ENCODE assay signal across 8 mouse cellular contexts in genomic region chr19:18631644-18632219, GRCm38 (mm10). TPM values are rescaled to one million over a fixed set of nuclear protein-coding genes. Genes with fewer than 3 reads are reported as not detected.
A peak's percentile ranks its signal among the peaks of the same experiment; 100 is the strongest.
DNase-seq lines count a peak whose midpoint lies in the region; ATAC-seq and TF ChIP-seq lines count a peak whose summit lies in the region.

Gene Ostf1, minus strand, starts transcription at chr19:18631823.
Gene Nmrk1, plus strand, starts transcription at chr19:18631950.

- 1% methylated on average over 51 of the region's 51 CpGs for WGBS in forebrain, embryonic 16.5 days
- 1% methylated on average over 49 of the region's 51 CpGs for WGBS in lung, embryonic 14.5 days
- under 1% methylated on average over 51 of the region's 51 CpGs for WGBS in olfactory bulb, adult 2 months
- 1% methylated on average over 51 of the region's 51 CpGs for WGBS in thymus, adult 2 months

- intact Hi-C loops in heart, postnatal 36 days (cut with DNase I), result loop anchor here (2.0 to 10.0 kb wide), 2 partner anchors 15 to 203 kb away; no protein-coding TSS in a partner anchor

- peak within 1 kb of the TSS; percentile 98 for H3K4me2 ChIP-seq in forebrain, embryonic 16.5 days (ENCODE audit: low read length)
- peak within 1 kb of the TSS; percentile 67 for H3K4me2 ChIP-seq in lung, embryonic 14.5 days

- peak within 1 kb of the TSS; percentile 63 for H3K9ac ChIP-seq in forebrain, embryonic 16.5 days (replicated peaks; ENCODE audit: low read depth, low read length)
- peak within 1 kb of the TSS; percentile 73 for H3K9ac ChIP-seq in lung, embryonic 14.5 days

- peaks cover 27% of the 10 kb centered on the region for H3K36me3 ChIP-seq in G1E (replicated peaks)
- H3K36me3 ChIP-seq in forebrain, embryonic 16.5 days (ENCODE audit: control insufficient read depth, insufficient read depth), result no peaks in the 10 kb centered on the region
- no peaks in the 10 kb centered on the region for H3K36me3 ChIP-seq in lung, embryonic 14.5 days (ENCODE audit: insufficient read depth)
- no peaks in the 10 kb centered on the region for H3K36me3 ChIP-seq in thymus, adult 2 months (ENCODE audit: control insufficient read depth, insufficient read depth, low read length)

- ATAC-seq in G1E (ENCODE audit: extremely low read depth, insufficient number of reproducible peaks, low FRiP score, poor library complexity, severe bottlenecking), result peak; percentile 92
- peak; percentile 99 for ATAC-seq in forebrain, embryonic 16.5 days
- peak; percentile 98 for ATAC-seq in lung, embryonic 14.5 days (ENCODE audit: insufficient read depth)

- DNase-seq in G1E (ENCODE audit: low spot score), result peak; percentile 97
- DNase-seq in cerebellum, adult 18-20 months, result peak; percentile 97 to 99
- peak; percentile 99 to 100 for DNase-seq in heart, postnatal 36 days
- DNase-seq in layer of hippocampus, adult 2 months (ENCODE audit: low spot score in 2 of 2), result peak; percentile 94
- peak; percentile 99 for DNase-seq in lung, embryonic 14.5 days
- DNase-seq in thymus, adult 2 months, result peak; percentile 97

- H3K4me3 ChIP-seq in G1E (ENCODE audit: low read depth, low read length), result peak within 1 kb of the TSS; percentile 99
- peak within 1 kb of the TSS; percentile 78 for H3K4me3 ChIP-seq in forebrain, embryonic 16.5 days (replicated peaks; ENCODE audit: low read length)
- H3K4me3 ChIP-seq in layer of hippocampus, adult 2 months, result peak within 1 kb of the TSS; percentile 98
- peak within 1 kb of the TSS; percentile 84 for H3K4me3 ChIP-seq in lung, embryonic 14.5 days (ENCODE audit: low read depth, low read length)
- H3K4me3 ChIP-seq in olfactory bulb, adult 2 months (ENCODE audit: insufficient read depth, low read depth, low read length), result peak within 1 kb of the TSS; percentile 64
- peak within 1 kb of the TSS; percentile 96 for H3K4me3 ChIP-seq in thymus, adult 2 months (ENCODE audit: control insufficient read depth, insufficient read depth, low read length)

- no peak; the same call in 1 of the 2 replicates for TF ChIP-seq POLR2A in olfactory bulb, adult 2 months (IDR thresholded peaks at IDR 0.05; ENCODE audit: insufficient read depth, low read depth, low read length)
- peak; percentile 70 for TF ChIP-seq POLR2A in thymus, adult 2 months (IDR thresholded peaks at IDR 0.05; ENCODE audit: control insufficient read depth, extremely low read depth, insufficient read depth, low read length, poor library complexity)

- no peak within 1 kb of the TSS for H3K27ac ChIP-seq in forebrain, embryonic 16.5 days (ENCODE audit: low read length)
- peak within 1 kb of the TSS; percentile 81 for H3K27ac ChIP-seq in layer of hippocampus, adult 2 months
- H3K27ac ChIP-seq in lung, embryonic 14.5 days (ENCODE audit: low read depth), result peak within 1 kb of the TSS; percentile 88
- H3K27ac ChIP-seq in olfactory bulb, adult 2 months (ENCODE audit: insufficient read depth, low read depth, low read length), result no peak within 1 kb of the TSS
- no peak within 1 kb of the TSS for H3K27ac ChIP-seq in thymus, adult 2 months (ENCODE audit: control insufficient read depth, insufficient read depth, low read length)

- no peaks in the 10 kb centered on the region for H3K9me3 ChIP-seq in G1E (replicated peaks)
- no peaks in the 10 kb centered on the region for H3K9me3 ChIP-seq in forebrain, embryonic 16.5 days (ENCODE audit: control insufficient read depth, low read length)
- H3K9me3 ChIP-seq in lung, embryonic 14.5 days (ENCODE audit: low read depth, low read length), result no peaks in the 10 kb centered on the region

- H3K27me3 ChIP-seq in G1E (ENCODE audit: insufficient read depth, low read length), result no peaks in the 10 kb centered on the region
- H3K27me3 ChIP-seq in forebrain, embryonic 16.5 days (replicated peaks; ENCODE audit: control insufficient read depth, insufficient read depth, low read length), result no peaks in the 10 kb centered on the region
- no peaks in the 10 kb centered on the region for H3K27me3 ChIP-seq in lung, embryonic 14.5 days (ENCODE audit: insufficient read depth, low read length)
- no peaks in the 10 kb centered on the region for H3K27me3 ChIP-seq in thymus, adult 2 months (ENCODE audit: control insufficient read depth, insufficient read depth, low read length)

- peaks cover 34% of the 10 kb centered on the region for H3K4me1 ChIP-seq in G1E (ENCODE audit: insufficient read depth, low read depth, low read length)
- H3K4me1 ChIP-seq in forebrain, embryonic 16.5 days (replicated peaks; ENCODE audit: control insufficient read depth, insufficient read depth, low read length), result peaks cover 7% of the 10 kb centered on the region; the same call in 1 of the 2 replicates
- H3K4me1 ChIP-seq in lung, embryonic 14.5 days (ENCODE audit: insufficient read depth), result no peaks in the 10 kb centered on the region; the same call in 1 of the 2 replicates
- no peaks in the 10 kb centered on the region; the same call in 1 of the 2 replicates for H3K4me1 ChIP-seq in olfactory bulb, adult 2 months (ENCODE audit: control insufficient read depth, insufficient read depth, low read length)
- 0 out of 2 replicates have a peak, but pooled peaks cover 5% of the 10 kb centered on the region for H3K4me1 ChIP-seq in thymus, adult 2 months (replicated peaks; ENCODE audit: control insufficient read depth, insufficient read depth, low read length)

- TF ChIP-seq CTCF in G1E (IDR thresholded peaks at IDR 0.05; ENCODE audit: low read depth, low read length), result no peak
- TF ChIP-seq CTCF in layer of hippocampus, adult 2 months (conservative IDR thresholded peaks at IDR 0.05), result no peak
- no peak for TF ChIP-seq CTCF in lung, embryonic 14.5 days (IDR thresholded peaks at IDR 0.05; ENCODE audit: low read depth)
- no peak for TF ChIP-seq CTCF in olfactory bulb, adult 2 months (IDR thresholded peaks at IDR 0.05; ENCODE audit: insufficient read depth, low read depth, low read length)
- TF ChIP-seq CTCF in thymus, adult 2 months (IDR thresholded peaks at IDR 0.05; ENCODE audit: borderline replicate concordance, control insufficient read depth, extremely low read depth, insufficient read depth, low read length, poor library complexity), result 0 out of 2 replicates have a peak, but pooled peaks have one; percentile 17

RNA-seq across cellular contexts. Expression of gene Ostf1, which starts in this region (rescaled TPM):
- 88.0 and 114 TPM in 2 replicates for total RNA-seq in G1E (2014; fragmentation: Nextera tagmentation)
- total RNA-seq in G1E (2017), result 322 and 331 TPM in 2 replicates
- polyA plus RNA-seq in G1E (2012), result 281 and 378 TPM in 2 replicates
- 31.8 and 33.1 TPM in 2 replicates for polyA plus RNA-seq in forebrain, embryonic 16.5 days (2015; fragmentation: Nextera tagmentation; extraction: Ambion mirVana)
- total RNA-seq in heart, postnatal 36 days (2021), result 10 to 100 TPM; 37.8 to 42.5 TPM
- total RNA-seq in layer of hippocampus, adult 2 months (2021), result 10 to 100 TPM; 28.1 to 28.9 TPM
- polyA plus RNA-seq in lung, embryonic 14.5 days (2014; fragmentation: Nextera tagmentation; extraction: Ambion mirVana), result 72.9 and 75.1 TPM in 2 replicates
- polyA plus RNA-seq in olfactory bulb, adult 2 months (2012; ENCODE audit: insufficient read depth, insufficient read length, low replicate concordance, missing spikeins), result not detected in 2 replicates
- 59.9 and 64.2 TPM in 2 replicates for polyA plus RNA-seq in thymus, adult 2 months (2012; rRNA removed)

RNA-seq across cellular contexts. Expression of gene Nmrk1, which starts in this region (rescaled TPM):
- total RNA-seq in G1E (2014; fragmentation: Nextera tagmentation) (45.7 and 51.4 TPM in 2 replicates), G1E (2017) (37.5 and 41.3 TPM in 2 replicates)
- 2.2 and 3.6 TPM in 2 replicates for polyA plus RNA-seq in G1E (2012)
- polyA plus RNA-seq in forebrain, embryonic 16.5 days (2015; fragmentation: Nextera tagmentation; extraction: Ambion mirVana), result 4.0 and 4.9 TPM in 2 replicates
- total RNA-seq in heart, postnatal 36 days (2021), result 1 to 10 TPM; 2.6 to 3.0 TPM
- 10 to 100 TPM in 1 of 2 experiments, 1 to 10 TPM in 1; 8.6 to 10.3 TPM for total RNA-seq in layer of hippocampus, adult 2 months (2021)
- 8.1 and 8.4 TPM in 2 replicates for polyA plus RNA-seq in lung, embryonic 14.5 days (2014; fragmentation: Nextera tagmentation; extraction: Ambion mirVana)
- not detected in 2 replicates for polyA plus RNA-seq in olfactory bulb, adult 2 months (2012; ENCODE audit: insufficient read depth, insufficient read length, low replicate concordance, missing spikeins)
- 5.1 and 5.2 TPM in 2 replicates for polyA plus RNA-seq in thymus, adult 2 months (2012; rRNA removed)

Comparison
In these comparisons a context has a peak if more than half of its experiments do, and no peak if none do; other contexts are left out.
1. RNA of gene Ostf1 (polyA plus RNA-seq): 281 to 378 TPM in G1E, 72.9 to 75.1 TPM in lung, embryonic 14.5 days, 59.9 to 64.2 TPM in thymus, adult 2 months and 31.8 to 33.1 TPM in forebrain, embryonic 16.5 days; not detected in olfactory bulb, adult 2 months; every median in the first group is over 10 times any median in the second.
2. H3K27ac ChIP-seq: peak in layer of hippocampus, adult 2 months (single experiment) and lung, embryonic 14.5 days (single experiment); none in forebrain, embryonic 16.5 days (single experiment), olfactory bulb, adult 2 months (single experiment) and thymus, adult 2 months (single experiment).
3. Peak in every context shown above with its lines, with median percentiles within 50 percentile points of each other: ATAC-seq, DNase-seq and H3K4me3 ChIP-seq.